Mouse (Mus musculus) thymus, adult 2 months (tissue): ENCODE measurements around the gene Hoxa5.

Experiments used
- CTCF ChIP-seq: fragments of 200-500 bp; IDR thresholded peaks from 2 replicates; pipeline ENCODE4 v1.5.1; 2012; ENCODE audit warnings: mild to moderate bottlenecking, control low read depth, low read length, moderate library complexity, borderline replicate concordance; ENCODE audit not compliant: control insufficient read depth, poor library complexity, insufficient read depth; ENCODE audit errors: extremely low read depth
- POLR2A ChIP-seq: fragments of 200-500 bp; IDR thresholded peaks from 2 replicates; pipeline ENCODE4 v1.6.1; 2012; ENCODE audit warnings: mild to moderate bottlenecking, low read length, control low read depth, moderate library complexity; ENCODE audit not compliant: control insufficient read depth, poor library complexity, insufficient read depth; ENCODE audit errors: extremely low read depth

DNA sequence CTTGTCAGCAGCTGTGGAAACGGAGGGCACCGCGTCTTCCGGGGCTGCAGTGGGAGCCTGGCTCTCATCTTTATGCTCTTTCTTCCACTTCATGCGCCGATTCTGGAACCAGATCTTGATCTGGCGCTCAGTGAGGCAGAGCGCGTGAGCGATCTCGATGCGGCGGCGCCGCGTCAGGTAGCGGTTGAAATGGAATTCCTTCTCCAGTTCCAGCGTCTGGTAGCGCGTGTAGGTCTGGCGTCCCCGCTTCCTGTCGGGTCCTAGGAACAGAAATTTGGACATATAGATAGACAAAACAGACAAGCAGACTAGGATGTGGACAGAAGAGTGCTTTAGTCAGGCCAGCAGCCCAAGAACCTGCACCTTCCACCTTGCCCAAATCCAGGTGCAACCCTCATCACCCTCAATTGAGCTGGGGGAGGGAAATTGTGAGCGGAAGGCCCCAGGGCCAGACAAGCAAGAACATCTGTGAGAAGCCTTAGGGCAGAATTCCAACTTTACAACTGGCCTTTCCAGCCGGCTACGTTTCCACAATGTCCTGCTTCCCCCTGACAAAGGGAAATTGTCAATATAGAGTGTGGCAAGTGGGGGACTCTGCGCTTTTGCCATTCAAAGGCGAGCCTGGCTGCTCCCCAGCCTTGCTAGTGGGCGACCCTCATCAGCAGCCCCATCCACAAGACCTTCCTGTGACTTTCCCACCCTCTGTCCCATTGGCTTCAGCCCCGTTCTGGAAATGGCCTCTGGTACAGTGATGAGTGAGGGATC, 11.6 kb upstream of the Hoxa5 start:
- TF ChIP-seq CTCF (no peak), POLR2A (no peak)
